Mouse (Mus musculus) neural tube, embryonic 11.5 days (tissue): ENCODE measurements at regions not wholly inside any gene's neighbourhood (a gene's known extent, or its start where the extent isn't known, plus 50 kb on each side); places are given as distances from the start of the nearest gene placed in this dataset.
A peak's percentile ranks its signal among the peaks of the same experiment; 100 is the strongest.

Experiments
- ATAC-seq: fragments of 200-750 bp; cut with Nextera tagmentation; 2 replicates; pipeline ENCODE4 v1.8.0; 2017; ENCODE audit warnings: moderate number of reproducible peaks, mild to moderate bottlenecking, moderate TSS enrichment, moderate library complexity; ENCODE audit not compliant: insufficient read depth, low FRiP score, low TSS enrichment
- DNase-seq: peaks from one replicate; pipeline ENCODE4 v3.0.0-alpha.2; 2015; ENCODE audit warnings: low spot score
- H3K27ac ChIP-seq: fragments of 300-500 bp; sonication (generic); 2 replicates; pipeline ENCODE4 v1.5.1; 2014; ENCODE audit warnings: low read depth, mild to moderate bottlenecking, low read length
- H3K27me3 ChIP-seq: fragments of 300-500 bp; sonication (generic); 2 replicates; pipeline ENCODE4 v1.6.1; 2014; ENCODE audit warnings: mild to moderate bottlenecking, low read length, mixed read lengths; ENCODE audit not compliant: control insufficient read depth, insufficient read depth
- H3K36me3 ChIP-seq: fragments of 300-500 bp; sonication (generic); 2 replicates; pipeline ENCODE4 v1.6.1; 2014; ENCODE audit warnings: mild to moderate bottlenecking, low read length, moderate library complexity, mixed read lengths; ENCODE audit not compliant: control insufficient read depth, insufficient read depth
- H3K4me1 ChIP-seq: fragments of 300-500 bp; sonication (generic); 2 replicates; pipeline ENCODE4 v1.6.1; 2014; ENCODE audit warnings: low read length, mixed read lengths; ENCODE audit not compliant: control insufficient read depth, insufficient read depth
- H3K4me2 ChIP-seq: fragments of 300-500 bp; sonication (generic); 2 replicates; pipeline ENCODE4 v1.6.1; 2014; ENCODE audit warnings: low read depth, mild to moderate bottlenecking, moderate library complexity
- H3K4me3 ChIP-seq: fragments of 300-500 bp; sonication (generic); 2 replicates; pipeline ENCODE4 v1.5.1; 2014; ENCODE audit warnings: low read depth, low read length
- H3K9ac ChIP-seq: fragments of 300-500 bp; sonication (generic); 2 replicates; pipeline ENCODE4 v1.6.1; 2014; ENCODE audit warnings: mild to moderate bottlenecking, low read length
- H3K9me3 ChIP-seq: fragments of 300-500 bp; sonication (generic); 2 replicates; pipeline ENCODE4 v1.6.1; 2016; ENCODE audit warnings: low read length; ENCODE audit not compliant: control insufficient read depth
- WGBS: fragments of 180-500 bp; shearing (Covaris S2); extraction: QIAGEN DNeasy Blood & Tissue Kit; methylation state at CpG from one replicate; pipeline ENCODE4 v1.1.7; 2014; 5-methylcytosine and 5-hydroxymethylcytosine counted together

- ATAC-seq: no peak
- Histone ChIP-seq H3K4me3 (no peak overlapping the region), H3K4me2 (no peak overlapping the region), H3K4me1 (no peaks in the 10 kb centered on the region), H3K9ac (no peak overlapping the region), H3K36me3 (no peaks in the 10 kb centered on the region), H3K27me3 (no peaks in the 10 kb centered on the region), H3K27ac (no peak overlapping the region), H3K9me3 (no peaks in the 10 kb centered on the region)
- no peak for DNase-seq
- WGBS: 77% methylated on average over 7 of the region's 7 CpGs
Measured at GRCm38 (mm10) chr6:94951971-94952768, 164.9 kb upstream of the Kbtbd8 start.

GRCm38 (mm10) chr6:94950944-94951343, 166.1 kb upstream of the Kbtbd8 start:
- Histone ChIP-seq H3K4me1 (no peaks in the 10 kb centered on the region), H3K9ac (no peak overlapping the region), H3K36me3 (no peaks in the 10 kb centered on the region), H3K27me3 (no peaks in the 10 kb centered on the region), H3K4me3 (no peak overlapping the region), H3K9me3 (no peaks in the 10 kb centered on the region), H3K27ac (no peak overlapping the region), H3K4me2 (no peak overlapping the region)
- DNase-seq (no peak), ATAC-seq (no peak)
- 69% methylated on average over 5 of the region's 5 CpGs for WGBS

GRCm38 (mm10) chr6:94950319-94950718, 166.7 kb upstream of the Kbtbd8 start:
- no peak overlapping the region for H3K4me3 ChIP-seq
- H3K9me3 ChIP-seq: no peaks in the 10 kb centered on the region
- no peak overlapping the region for H3K27ac ChIP-seq
- no peaks in the 10 kb centered on the region for H3K4me1 ChIP-seq
- H3K4me2 ChIP-seq: no peak overlapping the region
- no peak for ATAC-seq
- WGBS: 78% methylated on average over 2 of the region's 2 CpGs
- no peaks in the 10 kb centered on the region for H3K27me3 ChIP-seq
- DNase-seq: no peak
- no peak overlapping the region for H3K9ac ChIP-seq
- no peaks in the 10 kb centered on the region for H3K36me3 ChIP-seq

GRCm38 (mm10) chr6:94946352-94946900, 170.6 kb upstream of the Kbtbd8 start:
- no peaks in the 10 kb centered on the region for H3K36me3 ChIP-seq
- H3K27me3 ChIP-seq: no peaks in the 10 kb centered on the region
- WGBS: 78% methylated on average over 6 of the region's 6 CpGs
- ATAC-seq (no peak), DNase-seq (no peak)
- no peaks in the 10 kb centered on the region for H3K9me3 ChIP-seq
- no peak overlapping the region for H3K4me2 ChIP-seq
- H3K4me3 ChIP-seq: no peak overlapping the region
- no peak overlapping the region for H3K27ac ChIP-seq
- H3K9ac ChIP-seq: no peak overlapping the region
- no peaks in the 10 kb centered on the region for H3K4me1 ChIP-seq

GRCm38 (mm10) chr6:94945715-94946114, 171.3 kb upstream of the Kbtbd8 start:
- no peak overlapping the region for H3K4me3 ChIP-seq
- no peaks in the 10 kb centered on the region for H3K9me3 ChIP-seq
- H3K4me2 ChIP-seq: no peak overlapping the region
- ATAC-seq: no peak
- no peaks in the 10 kb centered on the region for H3K27me3 ChIP-seq
- no peak for DNase-seq
- no peak overlapping the region for H3K9ac ChIP-seq
- H3K4me1 ChIP-seq: no peaks in the 10 kb centered on the region
- no peak overlapping the region for H3K27ac ChIP-seq
- no peaks in the 10 kb centered on the region for H3K36me3 ChIP-seq
- WGBS: 84% methylated on average over 5 of the region's 5 CpGs

GRCm38 (mm10) chr6:94944196-94944595, 172.8 kb upstream of the Kbtbd8 start:
- Histone ChIP-seq H3K4me1 (no peaks in the 10 kb centered on the region), H3K9ac (no peak overlapping the region), H3K27me3 (no peaks in the 10 kb centered on the region), H3K9me3 (no peaks in the 10 kb centered on the region), H3K4me3 (no peak overlapping the region), H3K27ac (no peak overlapping the region), H3K36me3 (no peaks in the 10 kb centered on the region), H3K4me2 (no peak overlapping the region)
- ATAC-seq (no peak), DNase-seq (peak; percentile 18)
- 40% methylated on average over 4 of the region's 4 CpGs for WGBS

- Histone ChIP-seq H3K4me1 (no peaks in the 10 kb centered on the region), H3K4me3 (no peak overlapping the region), H3K9me3 (no peaks in the 10 kb centered on the region), H3K27me3 (no peaks in the 10 kb centered on the region), H3K9ac (no peak overlapping the region), H3K36me3 (no peaks in the 10 kb centered on the region), H3K4me2 (no peak overlapping the region), H3K27ac (no peak overlapping the region)
- DNase-seq (no peak), ATAC-seq (no peak)
- 95% methylated on average over 2 of the region's 2 CpGs for WGBS
Measured at GRCm38 (mm10) chr6:94938949-94939348, 178.1 kb upstream of the Kbtbd8 start.

- Histone ChIP-seq H3K27me3 (no peaks in the 10 kb centered on the region), H3K9me3 (no peaks in the 10 kb centered on the region), H3K9ac (no peak overlapping the region), H3K27ac (no peak overlapping the region), H3K4me1 (no peaks in the 10 kb centered on the region), H3K4me2 (no peak overlapping the region), H3K36me3 (no peaks in the 10 kb centered on the region), H3K4me3 (no peak overlapping the region)
- ATAC-seq (no peak), DNase-seq (no peak)
- 91% methylated on average over 5 of the region's 5 CpGs for WGBS
Measured at GRCm38 (mm10) chr6:94936206-94936605, 180.8 kb upstream of the Kbtbd8 start.

- no peaks in the 10 kb centered on the region for H3K36me3 ChIP-seq
- H3K27ac ChIP-seq: no peak overlapping the region
- no peak for ATAC-seq
- H3K4me2 ChIP-seq: no peak overlapping the region
- H3K4me1 ChIP-seq: no peaks in the 10 kb centered on the region
- WGBS: 69% methylated on average over 1 of the region's 1 CpGs
- no peak overlapping the region for H3K9ac ChIP-seq
- DNase-seq: no peak
- H3K9me3 ChIP-seq: no peaks in the 10 kb centered on the region
- H3K4me3 ChIP-seq: no peak overlapping the region
- no peaks in the 10 kb centered on the region for H3K27me3 ChIP-seq
Measured at GRCm38 (mm10) chr6:94935706-94936105, 181.3 kb upstream of the Kbtbd8 start.
